ENCODE assay signal across 23 mouse cellular contexts in genomic region chr19:3698035-3698434, GRCm38 (mm10).
"Had no signal": no experiment of that assay in that cellular context is flagged by ENCODE, and none has a peak within 500 bp of the region (broad histone marks: within the 10 kb centered on the region; RNA-seq: fewer than 3 reads in every experiment).

No protein-coding gene starts in this region.

- H3K4me3 ChIP-seq: lung, embryonic 15.5 days; megakaryocyte, embryonic 14.5 days; midbrain, embryonic 10.5 days; midbrain, embryonic 12.5 days; myocyte; neural tube, embryonic 13.5 days; neural tube, embryonic 15.5 days had no signal

- H3K27ac ChIP-seq: liver, embryonic 14.5 days; lung, embryonic 15.5 days; macrophage; midbrain, embryonic 10.5 days; midbrain, embryonic 12.5 days; neural tube, embryonic 13.5 days; neural tube, embryonic 15.5 days had no signal

- ATAC-seq: lung, postnatal 0 days; midbrain, embryonic 16.5 days had no signal

- H3K4me1 ChIP-seq: lung, embryonic 15.5 days; midbrain, embryonic 10.5 days; midbrain, embryonic 12.5 days; neural tube, embryonic 13.5 days; neural tube, embryonic 15.5 days had no signal

- H3K27me3 ChIP-seq: lung, embryonic 15.5 days; midbrain, embryonic 12.5 days; neural tube, embryonic 13.5 days; neural tube, embryonic 15.5 days had no signal

- H3K36me3 ChIP-seq: lung, embryonic 15.5 days; midbrain, embryonic 10.5 days; midbrain, embryonic 12.5 days; neural tube, embryonic 13.5 days; neural tube, embryonic 15.5 days had no signal

- H3K9ac ChIP-seq: liver, embryonic 14.5 days; lung, embryonic 15.5 days; midbrain, embryonic 12.5 days; neural tube, embryonic 13.5 days; neural tube, embryonic 15.5 days had no signal

- H3K4me2 ChIP-seq: lung, embryonic 15.5 days; midbrain, embryonic 12.5 days; neural tube, embryonic 13.5 days; neural tube, embryonic 15.5 days had no signal

- DNase-seq: lung, adult 2 months; lung, postnatal 14 days; lung, postnatal 36 days; midbrain, embryonic 14.5 days; retina, postnatal 1 day; right cerebral cortex, adult 18-20 months; right cerebral cortex, postnatal 25 days; right cerebral cortex, postnatal 4 days; spleen, adult 18-20 months; thymus, adult 18-20 months; thymus, postnatal 14 days; thymus, postnatal 36 days had no signal

- H3K9me3 ChIP-seq: lung, embryonic 15.5 days; megakaryocyte, embryonic 14.5 days; midbrain, embryonic 10.5 days; midbrain, embryonic 12.5 days; neural tube, embryonic 13.5 days; neural tube, embryonic 15.5 days had no signal
